Mouse (Mus musculus) left cerebral cortex, adult 2 months (tissue): ENCODE results near the gene Lrrc8d. TPM values are rescaled to one million over a fixed set of nuclear protein-coding genes. Genes with fewer than 3 reads are reported as not detected.

Source experiments
- DNase-seq, 2 experiments: peaks; one replicate each; pipeline ENCODE4 v3.0.0; 2021 to 2022; ENCODE audit warnings: low spot score in 2 of 2, mixed read lengths in 1 of 2; ENCODE audit errors: extremely low spot score in 1 of 2
- H3K27ac ChIP-seq: fragments of 200-600 bp; 2 replicates; pipeline ENCODE4 v1.8.1; 2022
- H3K4me3 ChIP-seq: fragments of 200-600 bp; 2 replicates; pipeline ENCODE4 v1.8.1; 2022
- CTCF ChIP-seq: fragments of 200-600 bp; IDR thresholded peaks from 2 replicates; pipeline ENCODE4 v1.8.1; 2022; ENCODE audit warnings: antibody characterized with exemption, mild to moderate bottlenecking, moderate library complexity
- intact Hi-C: fragments of 180-260 bp; cut with DNase I; formaldehyde crosslinking; loops from one replicate; pipeline ENCODE4 v1.15.1; 2025
- long read RNA-seq, 2 experiments: library from polyadenylated mRNA; stranded (forward); transcript quantifications; one replicate each; pipeline ENCODE4 v2.0.0; 2021; ENCODE audit warnings: borderline mapping rate in 2 of 2
- total RNA-seq, 2 experiments: library from RNA; stranded (reverse); gene quantifications; 2 replicates each; pipeline ENCODE4 v1.2.3; 2021

Lrrc8d gene
- 10 to 100 TPM; 35.6 to 39.0 TPM for total RNA-seq
- long read RNA-seq, experiment 1, transcript Lrrc8d-201 (3 exons, 3,923 nt): major isoform, 27 of 46 reads
- long read RNA-seq, experiment 1, partial matches to known transcripts: 3 of 46 reads
- long read RNA-seq, experiment 1, other reads (novel, unspliced or antisense): 8 of 46 reads
- long read RNA-seq, experiment 2, transcript Lrrc8d-201 (3 exons, 3,923 nt): major isoform, 20 of 34 reads
- long read RNA-seq, experiment 2, partial matches to known transcripts: 1 of 34 reads
- long read RNA-seq, experiment 2, other reads (novel, unspliced or antisense): 10 of 34 reads

DNA sequence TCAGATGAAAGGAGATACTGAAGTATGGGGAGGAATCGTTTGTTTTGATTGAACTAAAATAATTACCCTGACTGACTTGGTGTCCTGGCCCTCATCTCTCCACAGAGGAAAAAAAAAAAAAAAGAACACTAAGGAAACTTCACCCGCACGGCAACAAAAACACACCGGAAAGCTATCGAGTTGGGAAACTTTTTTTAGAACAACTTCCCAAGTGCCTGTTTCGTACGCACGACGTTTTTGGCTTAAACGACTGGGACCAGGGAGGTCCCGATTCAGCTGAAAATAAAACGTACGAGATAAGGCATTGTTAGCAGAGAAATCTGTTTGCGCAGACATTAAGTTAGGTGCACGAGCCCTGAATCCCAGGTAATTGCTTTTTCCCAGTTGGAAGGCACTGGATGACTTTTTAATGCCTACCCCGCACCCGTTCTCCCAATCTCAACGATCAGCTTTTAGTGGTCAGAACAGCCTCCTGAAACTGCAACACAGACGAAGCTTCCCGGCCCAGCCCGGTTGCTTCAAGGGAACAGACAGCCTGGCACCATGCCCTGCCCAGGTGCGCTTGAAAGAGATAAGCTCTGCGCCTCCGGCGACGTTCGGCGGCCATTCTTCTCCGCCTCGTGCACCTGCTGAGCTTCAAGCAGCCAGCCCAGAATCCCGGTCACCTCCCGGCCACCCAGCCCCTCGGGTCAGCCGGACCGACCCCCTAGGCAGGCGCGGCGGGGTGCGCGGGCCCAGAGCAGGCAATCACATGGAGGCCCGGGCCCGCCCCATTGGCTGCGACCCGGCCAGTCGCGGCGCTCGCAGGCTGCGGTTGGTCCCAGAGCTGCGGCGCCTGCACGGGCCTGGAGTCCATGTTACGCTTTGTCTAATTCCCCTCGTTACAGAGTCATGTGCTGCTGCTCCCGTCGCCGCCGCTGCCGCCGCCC, at the start of gene Lrrc8d:
Gene Lrrc8d, plus strand, starts transcription at position 829 of the 929 bp plus-strand sequence.
- Histone ChIP-seq H3K27ac (peak within 1 kb of the TSS; percentile 91), H3K4me3 (peak within 1 kb of the TSS; percentile 97)
- intact Hi-C loops: no loop called here
- TF ChIP-seq CTCF: peak; percentile 18
- DNase-seq: peak; percentile 88

GRCm38 (mm10) chr5:105650728-105651479, 48.9 kb upstream of the Lrrc8d start:
- no peak for DNase-seq
- intact Hi-C loops: no loop called here
- TF ChIP-seq CTCF: no peak
- Histone ChIP-seq H3K4me3 (no peak overlapping the region), H3K27ac (no peak overlapping the region)

GRCm38 (mm10) chr5:105651561-105651991, 48.2 kb upstream of the Lrrc8d start:
- intact Hi-C loops: no loop called here

GRCm38 (mm10) chr5:105654237-105655063, 45.3 kb upstream of the Lrrc8d start:
- Histone ChIP-seq H3K4me3 (no peak overlapping the region), H3K27ac (no peak overlapping the region)
- intact Hi-C loops: loop anchor here (1.0 to 2.0 kb wide), 4 partner anchors 40 to 249 kb away; partner anchors contain the start of gene Lrrc8c
- TF ChIP-seq CTCF: peak; percentile 98
- DNase-seq: peak; percentile 84 to 87

More at GRCm38 (mm10) chr5:105651561-105651991, 48.2 kb upstream of the Lrrc8d start:
- DNase-seq: no peak
- Histone ChIP-seq H3K4me3 (no peak overlapping the region), H3K27ac (no peak overlapping the region)
- TF ChIP-seq CTCF: no peak

GRCm38 (mm10) chr5:105655100-105655734, 44.6 kb upstream of the Lrrc8d start:
- intact Hi-C loops: loop anchor here (1.0 to 2.0 kb wide), 2 partner anchors 40 to 162 kb away; no protein-coding TSS in a partner anchor
- no peak for DNase-seq
- no peak for TF ChIP-seq CTCF
- Histone ChIP-seq H3K4me3 (no peak overlapping the region), H3K27ac (no peak overlapping the region)

DNA sequence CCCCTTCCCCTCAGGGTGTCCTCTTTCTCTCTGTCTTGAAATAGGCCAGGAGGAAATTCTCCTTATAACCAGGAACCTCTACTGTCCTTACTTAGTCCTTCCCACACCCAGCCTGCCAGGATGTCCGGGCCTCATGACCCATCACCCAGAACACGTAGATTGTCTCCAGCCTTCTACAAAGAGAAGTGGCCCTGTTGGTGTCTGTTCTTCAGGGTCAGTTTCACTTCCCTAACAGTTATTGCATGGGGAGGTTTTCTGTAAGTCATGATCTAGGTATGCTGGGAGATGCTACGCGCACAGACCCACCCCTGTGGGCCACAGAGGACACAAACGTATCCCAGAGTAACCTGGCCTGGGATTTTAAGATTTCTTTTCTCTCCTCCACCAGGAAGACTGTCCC, 37.9 kb upstream of the Lrrc8d start:
- H3K27ac ChIP-seq: no peak overlapping the region
- intact Hi-C loops: no loop called here
- H3K4me3 ChIP-seq: no peak overlapping the region
- no peak for TF ChIP-seq CTCF
- no peak for DNase-seq

- Histone ChIP-seq H3K27ac (no peak overlapping the region), H3K4me3 (no peak overlapping the region)
- DNase-seq: no peak
- intact Hi-C loops: no loop called here
- no peak for TF ChIP-seq CTCF
Measured at GRCm38 (mm10) chr5:105666930-105667329, 32.8 kb upstream of the Lrrc8d start.

GRCm38 (mm10) chr5:105667411-105667810, 32.4 kb upstream of the Lrrc8d start:
- intact Hi-C loops: no loop called here
- no peak for DNase-seq

GRCm38 (mm10) chr5:105669086-105669485, 30.7 kb upstream of the Lrrc8d start:
- intact Hi-C loops: no loop called here
- Histone ChIP-seq H3K4me3 (no peak overlapping the region), H3K27ac (no peak overlapping the region)
- no peak for TF ChIP-seq CTCF
- no peak for DNase-seq

More at GRCm38 (mm10) chr5:105667411-105667810, 32.4 kb upstream of the Lrrc8d start:
- Histone ChIP-seq H3K27ac (no peak overlapping the region), H3K4me3 (no peak overlapping the region)
- TF ChIP-seq CTCF: no peak
